Mouse (Mus musculus) lung, adult 2 months (tissue): ENCODE data around the gene Gm42715. TPM values are rescaled to one million over a fixed set of nuclear protein-coding genes. Genes with fewer than 3 reads are reported as not detected.

Source experiments
- DNase-seq: peaks from one replicate; pipeline ENCODE4 v3.0.0; 2022
- H3K4me1 ChIP-seq: fragments of 200-500 bp; 2 replicates; pipeline ENCODE4 v1.6.1; 2011; ENCODE audit warnings: low read length; ENCODE audit not compliant: control insufficient read depth, insufficient read depth
- H3K4me3 ChIP-seq: fragments of 200-500 bp; replicated peaks from 2 replicates; pipeline ENCODE3; 2011; ENCODE audit warnings: low read depth, mild to moderate bottlenecking, control low read depth, low read length; ENCODE audit errors: extremely low read depth
- CTCF ChIP-seq: fragments of 200-500 bp; IDR thresholded peaks from 2 replicates; pipeline ENCODE4 v1.5.1; 2011; ENCODE audit warnings: mild to moderate bottlenecking, low read length, control low read depth; ENCODE audit not compliant: insufficient read depth
- POLR2A ChIP-seq: fragments of 200-500 bp; IDR thresholded peaks from 2 replicates; pipeline ENCODE4 v1.6.1; 2011; ENCODE audit warnings: low read depth, mild to moderate bottlenecking, control low read depth, low read length, borderline replicate concordance; ENCODE audit errors: extremely low read depth
- WGBS: fragments of 180-500 bp; shearing (Covaris S2); methylation state at CpG from one replicate; pipeline ENCODE4 v1.1.7; 2018; 5-methylcytosine and 5-hydroxymethylcytosine counted together
- polyA plus RNA-seq: library from polyadenylated mRNA; depleted of rRNA; stranded (reverse); fragments of >200 nt; gene quantifications from 2 replicates; pipeline ENCODE4 v1.2.3, GENCODE M21; 2012

Gm42715 gene
- polyA plus RNA-seq, 1 experiment, result 10.0 TPM

- WGBS, result 2% methylated on average over 28 of the region's 28 CpGs
- peak; percentile 33 for DNase-seq
- Histone ChIP-seq H3K4me3 (peak overlapping the region; percentile 90), H3K4me1 (peaks cover 8% of the 10 kb centered on the region; the same call in 1 of the 2 replicates)
- no peak for TF ChIP-seq POLR2A
- no peak for TF ChIP-seq CTCF
Observed at GRCm38 (mm10) chr7:127573503-127574008, 54.2 kb downstream of the Gm42715 start.

- TF ChIP-seq CTCF (no peak), POLR2A (no peak)
- peak overlapping the region; percentile 90 for H3K4me3 ChIP-seq
- no peak for DNase-seq
- WGBS, result 11% methylated on average over 7 of the region's 7 CpGs
- H3K4me1 ChIP-seq, result peaks cover 8% of the 10 kb centered on the region; the same call in 1 of the 2 replicates
Observed at GRCm38 (mm10) chr7:127574115-127574514, 54.7 kb downstream of the Gm42715 start.

- WGBS, result 95% methylated on average over 6 of the region's 6 CpGs
Observed at GRCm38 (mm10) chr7:127583260-127583659, 63.9 kb downstream of the Gm42715 start.

GRCm38 (mm10) chr7:127585031-127585430 lies 65.6 kb downstream of the Gm42715 start:
- Histone ChIP-seq H3K4me1 (peaks cover 5% of the 10 kb centered on the region), H3K4me3 (no peak overlapping the region)
- TF ChIP-seq CTCF (no peak), POLR2A (no peak)
- WGBS, result 74% methylated on average over 7 of the region's 7 CpGs
- DNase-seq, result peak; percentile 29

More at GRCm38 (mm10) chr7:127583260-127583659, 63.9 kb downstream of the Gm42715 start:
- TF ChIP-seq POLR2A, result no peak
- no peak for DNase-seq
- H3K4me1 ChIP-seq, result no peaks in the 10 kb centered on the region; the same call in 1 of the 2 replicates
- H3K4me3 ChIP-seq, result no peak overlapping the region

- WGBS, result 92% methylated on average over 6 of the region's 6 CpGs
Observed at GRCm38 (mm10) chr7:127586149-127586548, 66.8 kb downstream of the Gm42715 start.

GRCm38 (mm10) chr7:127587196-127587595 lies 67.8 kb downstream of the Gm42715 start:
- DNase-seq, result no peak
- Histone ChIP-seq H3K4me3 (no peak overlapping the region), H3K4me1 (peaks cover 5% of the 10 kb centered on the region)
- no peak for TF ChIP-seq CTCF
- no peak for TF ChIP-seq POLR2A
- 54% methylated on average over 5 of the region's 5 CpGs for WGBS

More at GRCm38 (mm10) chr7:127586149-127586548, 66.8 kb downstream of the Gm42715 start:
- H3K4me1 ChIP-seq, result peaks cover 5% of the 10 kb centered on the region
- TF ChIP-seq CTCF (no peak), POLR2A (no peak)
- H3K4me3 ChIP-seq, result no peak overlapping the region
- DNase-seq, result no peak

GRCm38 (mm10) chr7:127588011-127588871 lies 68.9 kb downstream of the Gm42715 start, which contains the start of the genes Ccdc189 and Rnf40:
Ccdc189 (minus strand) TSS chr7:127588595.
Rnf40 (plus strand) TSS chr7:127588767.
- under 1% methylated on average over 50 of the region's 50 CpGs for WGBS
- TF ChIP-seq POLR2A (peak; percentile 53; the same call in 1 of the 2 replicates), CTCF (no peak)
- peaks cover 5% of the 10 kb centered on the region for H3K4me1 ChIP-seq
- DNase-seq, result peak; percentile 88
- H3K4me3 ChIP-seq, result peak within 1 kb of the TSS; percentile 87

GRCm38 (mm10) chr7:127588901-127589300 lies 69.5 kb downstream of the Gm42715 start:
- WGBS, result 3% methylated on average over 29 of the region's 29 CpGs

GRCm38 (mm10) chr7:127589637-127590036 lies 70.3 kb downstream of the Gm42715 start:
- H3K4me3 ChIP-seq, result no peak overlapping the region

More at GRCm38 (mm10) chr7:127588901-127589300, 69.5 kb downstream of the Gm42715 start:
- Histone ChIP-seq H3K4me1 (peaks cover 5% of the 10 kb centered on the region), H3K4me3 (peak overlapping the region; percentile 87)
- TF ChIP-seq POLR2A (no peak), CTCF (no peak)
- DNase-seq, result no peak

GRCm38 (mm10) chr7:127591108-127591507 lies 71.7 kb downstream of the Gm42715 start:
- 83% methylated on average over 10 of the region's 10 CpGs for WGBS

More at GRCm38 (mm10) chr7:127589637-127590036, 70.3 kb downstream of the Gm42715 start:
- no peak for DNase-seq
- H3K4me1 ChIP-seq, result peaks cover 5% of the 10 kb centered on the region
- WGBS, result 94% methylated on average over 9 of the region's 9 CpGs
- TF ChIP-seq CTCF (no peak), POLR2A (no peak)

More at GRCm38 (mm10) chr7:127591108-127591507, 71.7 kb downstream of the Gm42715 start:
- Histone ChIP-seq H3K4me1 (peaks cover 5% of the 10 kb centered on the region), H3K4me3 (no peak overlapping the region)
- TF ChIP-seq CTCF (no peak), POLR2A (no peak)
- DNase-seq, result no peak
